Mouse (Mus musculus) embryonic facial prominence, embryonic 14.5 days (tissue): ENCODE measurements at regions not wholly inside any gene's neighbourhood (a gene's known extent, or its start where the extent isn't known, plus 50 kb on each side); places are given as distances from the start of the nearest gene placed in this dataset.

Experiments used
- ATAC-seq: fragments of 200-750 bp; cut with Nextera tagmentation; 2 replicates; pipeline ENCODE4 v1.8.0; 2017; ENCODE audit warnings: low read depth, moderate number of reproducible peaks, moderate TSS enrichment
- DNase-seq: peaks from one replicate; pipeline ENCODE4 v3.0.0-alpha.2; 2015; ENCODE audit warnings: low spot score
- H3K27ac ChIP-seq: fragments of 300-500 bp; sonication (generic); replicated peaks from 2 replicates; pipeline ENCODE4 v1.5.1; 2014; ENCODE audit warnings: low read depth, mild to moderate bottlenecking, low read length, moderate library complexity
- H3K27me3 ChIP-seq: fragments of 300-500 bp; sonication (generic); replicated peaks from 2 replicates; pipeline ENCODE4 v1.6.1; 2014; ENCODE audit warnings: low read length; ENCODE audit not compliant: control insufficient read depth, insufficient read depth
- H3K36me3 ChIP-seq: fragments of 300-500 bp; sonication (generic); 2 replicates; pipeline ENCODE4 v1.6.1; 2014; ENCODE audit warnings: low read length, mixed read lengths; ENCODE audit not compliant: control insufficient read depth, insufficient read depth
- H3K4me1 ChIP-seq: fragments of 300-500 bp; sonication (generic); 2 replicates; pipeline ENCODE4 v1.6.1; 2014; ENCODE audit warnings: antibody characterized with exemption, low read length; ENCODE audit not compliant: control insufficient read depth, insufficient read depth
- H3K4me2 ChIP-seq: fragments of 300-500 bp; sonication (generic); 2 replicates; pipeline ENCODE4 v1.6.1; 2014; ENCODE audit warnings: low read depth, mild to moderate bottlenecking, low read length, moderate library complexity, mixed read lengths
- H3K4me3 ChIP-seq: fragments of 300-500 bp; sonication (generic); 2 replicates; pipeline ENCODE4 v1.5.1; 2014; ENCODE audit warnings: low read depth, mild to moderate bottlenecking, low read length
- H3K9ac ChIP-seq: fragments of 300-500 bp; sonication (generic); 2 replicates; pipeline ENCODE4 v1.6.1; 2014; ENCODE audit warnings: low read depth, mild to moderate bottlenecking, low read length, moderate library complexity, mixed read lengths
- H3K9me3 ChIP-seq: fragments of 300-500 bp; sonication (generic); 2 replicates; pipeline ENCODE4 v1.6.1; 2016; ENCODE audit warnings: low read length; ENCODE audit not compliant: control insufficient read depth
- WGBS: fragments of 180-500 bp; shearing (Covaris S2); extraction: QIAGEN DNeasy Blood & Tissue Kit; methylation state at CpG from one replicate; pipeline ENCODE4 v1.1.7; 2014; 5-methylcytosine and 5-hydroxymethylcytosine counted together

GRCm38 (mm10) chr12:9857990-9858389, 288.1 kb downstream of the Osr1 start:
- no peaks in the 10 kb centered on the region for H3K9me3 ChIP-seq
- H3K36me3 ChIP-seq, result no peaks in the 10 kb centered on the region
- H3K4me1 ChIP-seq, result no peaks in the 10 kb centered on the region
- no peak overlapping the region for H3K4me2 ChIP-seq
- H3K27me3 ChIP-seq, result no peaks in the 10 kb centered on the region
- 62% methylated on average over 2 of the region's 2 CpGs for WGBS
- DNase-seq, result no peak
- H3K27ac ChIP-seq, result no peak overlapping the region
- H3K9ac ChIP-seq, result no peak overlapping the region
- no peak overlapping the region for H3K4me3 ChIP-seq
- no peak for ATAC-seq

- DNase-seq, result no peak
- Histone ChIP-seq H3K27me3 (no peaks in the 10 kb centered on the region), H3K9me3 (no peaks in the 10 kb centered on the region), H3K4me3 (no peak overlapping the region), H3K36me3 (no peaks in the 10 kb centered on the region), H3K9ac (no peak overlapping the region), H3K27ac (no peak overlapping the region), H3K4me1 (no peaks in the 10 kb centered on the region), H3K4me2 (no peak overlapping the region)
- no peak for ATAC-seq
- 92% methylated on average over 1 of the region's 1 CpGs for WGBS
Observed at GRCm38 (mm10) chr12:9862301-9862700, 292.4 kb downstream of the Osr1 start.

- DNase-seq (no peak), ATAC-seq (no peak)
- Histone ChIP-seq H3K4me3 (no peak overlapping the region), H3K9me3 (no peaks in the 10 kb centered on the region), H3K36me3 (no peaks in the 10 kb centered on the region), H3K4me2 (no peak overlapping the region), H3K27me3 (no peaks in the 10 kb centered on the region), H3K4me1 (no peaks in the 10 kb centered on the region), H3K27ac (no peak overlapping the region), H3K9ac (no peak overlapping the region)
- 88% methylated on average over 4 of the region's 4 CpGs for WGBS
Observed at GRCm38 (mm10) chr12:9872236-9872635, 302.3 kb downstream of the Osr1 start.

GRCm38 (mm10) chr12:9873214-9873613, 303.3 kb downstream of the Osr1 start:
- H3K4me2 ChIP-seq, result no peak overlapping the region
- no peak overlapping the region for H3K9ac ChIP-seq
- H3K9me3 ChIP-seq, result no peaks in the 10 kb centered on the region
- no peaks in the 10 kb centered on the region for H3K27me3 ChIP-seq
- no peak overlapping the region for H3K4me3 ChIP-seq
- H3K27ac ChIP-seq, result no peak overlapping the region
- H3K4me1 ChIP-seq, result no peaks in the 10 kb centered on the region
- no peak for ATAC-seq
- no peak for DNase-seq
- WGBS, result 93% methylated on average over 1 of the region's 1 CpGs
- H3K36me3 ChIP-seq, result no peaks in the 10 kb centered on the region

GRCm38 (mm10) chr12:9874823-9875222, 304.9 kb downstream of the Osr1 start:
- DNase-seq (no peak), ATAC-seq (no peak)
- WGBS, result 83% methylated on average over 2 of the region's 2 CpGs
- Histone ChIP-seq H3K4me3 (no peak overlapping the region), H3K36me3 (no peaks in the 10 kb centered on the region), H3K4me1 (no peaks in the 10 kb centered on the region), H3K27ac (no peak overlapping the region), H3K27me3 (no peaks in the 10 kb centered on the region), H3K4me2 (no peak overlapping the region), H3K9ac (no peak overlapping the region), H3K9me3 (no peaks in the 10 kb centered on the region)

GRCm38 (mm10) chr12:9881953-9882623, 312.2 kb downstream of the Osr1 start:
- no peak overlapping the region for H3K4me2 ChIP-seq
- no peak for ATAC-seq
- no peak overlapping the region for H3K9ac ChIP-seq
- 82% methylated on average over 2 of the region's 2 CpGs for WGBS
- H3K36me3 ChIP-seq, result no peaks in the 10 kb centered on the region
- no peaks in the 10 kb centered on the region for H3K4me1 ChIP-seq
- H3K4me3 ChIP-seq, result no peak overlapping the region
- no peaks in the 10 kb centered on the region for H3K9me3 ChIP-seq
- H3K27ac ChIP-seq, result no peak overlapping the region
- no peaks in the 10 kb centered on the region for H3K27me3 ChIP-seq
- no peak for DNase-seq

GRCm38 (mm10) chr12:9883037-9883730, 313.3 kb downstream of the Osr1 start:
- Histone ChIP-seq H3K9ac (no peak overlapping the region), H3K4me3 (no peak overlapping the region), H3K27me3 (no peaks in the 10 kb centered on the region), H3K27ac (no peak overlapping the region), H3K36me3 (no peaks in the 10 kb centered on the region), H3K9me3 (no peaks in the 10 kb centered on the region), H3K4me2 (no peak overlapping the region), H3K4me1 (no peaks in the 10 kb centered on the region)
- no peak for ATAC-seq
- no peak for DNase-seq
- WGBS, result 57% methylated on average over 1 of the region's 1 CpGs

GRCm38 (mm10) chr12:9894521-9894920, 324.6 kb downstream of the Osr1 start:
- no peak for DNase-seq

GRCm38 (mm10) chr12:9897980-9898379, 328.1 kb downstream of the Osr1 start:
- no peak overlapping the region for H3K4me2 ChIP-seq
- H3K9ac ChIP-seq, result no peak overlapping the region
- DNase-seq (no peak), ATAC-seq (no peak)
- WGBS, result 78% methylated on average over 6 of the region's 6 CpGs
- no peak overlapping the region for H3K27ac ChIP-seq
- no peaks in the 10 kb centered on the region for H3K4me1 ChIP-seq
- H3K4me3 ChIP-seq, result no peak overlapping the region
- H3K9me3 ChIP-seq, result no peaks in the 10 kb centered on the region
- no peaks in the 10 kb centered on the region for H3K27me3 ChIP-seq
- H3K36me3 ChIP-seq, result no peaks in the 10 kb centered on the region

More at GRCm38 (mm10) chr12:9894521-9894920, 324.6 kb downstream of the Osr1 start:
- Histone ChIP-seq H3K9ac (no peak overlapping the region), H3K4me1 (no peaks in the 10 kb centered on the region), H3K4me3 (no peak overlapping the region), H3K27ac (no peak overlapping the region), H3K27me3 (no peaks in the 10 kb centered on the region), H3K4me2 (no peak overlapping the region), H3K9me3 (no peaks in the 10 kb centered on the region), H3K36me3 (no peaks in the 10 kb centered on the region)
- ATAC-seq, result no peak
- 76% methylated on average over 2 of the region's 2 CpGs for WGBS
